Mouse (Mus musculus) small intestine, adult 2 months (tissue): Measurements from ENCODE around the gene Armcx1. TPM values are rescaled to one million over a fixed set of nuclear protein-coding genes. Genes with fewer than 3 reads are reported as not detected.

Experiments
- H3K27ac ChIP-seq: fragments of 200-500 bp; 2 replicates; pipeline ENCODE4 v1.5.1; 2012; ENCODE audit warnings: low read depth, low read length, control low read depth, inconsistent platforms; ENCODE audit not compliant: insufficient read depth
- H3K27me3 ChIP-seq: fragments of 200-500 bp; 2 replicates; pipeline ENCODE4 v1.6.1; 2012; ENCODE audit warnings: mild to moderate bottlenecking, moderate library complexity, low read length, inconsistent platforms; ENCODE audit not compliant: control insufficient read depth, insufficient read depth
- H3K36me3 ChIP-seq: fragments of 200-500 bp; 2 replicates; pipeline ENCODE4 v1.6.1; 2012; ENCODE audit warnings: mild to moderate bottlenecking, low read length, control low read depth, inconsistent platforms; ENCODE audit not compliant: control insufficient read depth, insufficient read depth
- H3K4me1 ChIP-seq: fragments of 200-500 bp; 2 replicates; pipeline ENCODE4 v1.6.1; 2012; ENCODE audit warnings: low read length, inconsistent platforms, mixed read lengths; ENCODE audit not compliant: control insufficient read depth, insufficient read depth, insufficient read length
- H3K4me3 ChIP-seq: fragments of 200-500 bp; 2 replicates; pipeline ENCODE4 v1.5.1; 2012; ENCODE audit warnings: low read depth, mild to moderate bottlenecking, control low read depth, inconsistent platforms, low read length, moderate library complexity
- CTCF ChIP-seq: fragments of 200-500 bp; IDR thresholded peaks from 2 replicates; pipeline ENCODE4 v1.5.1; 2012; ENCODE audit warnings: low read depth, mild to moderate bottlenecking, control low read depth, inconsistent platforms, low read length, moderate library complexity, mixed read lengths; ENCODE audit not compliant: insufficient replicate concordance, insufficient read length; ENCODE audit errors: extremely low read depth
- POLR2A ChIP-seq: fragments of 200-500 bp; IDR thresholded peaks from 2 replicates; pipeline ENCODE4 v1.6.1; 2012; ENCODE audit warnings: low read depth, mild to moderate bottlenecking, control low read depth, inconsistent platforms, low read length, moderate library complexity
- WGBS: fragments of 180-500 bp; shearing (Covaris S2); methylation state at CpG from one replicate; pipeline ENCODE4 v1.1.7; 2018; 5-methylcytosine and 5-hydroxymethylcytosine counted together
- polyA plus RNA-seq: library from polyadenylated mRNA; depleted of rRNA; stranded (reverse); fragments of >200 nt; gene quantifications from 2 replicates; pipeline ENCODE4 v1.2.3, GENCODE M21; 2012

Gene Armcx1
- polyA plus RNA-seq, 1 experiment = 0.44 TPM

GRCm38 (mm10) chrX:134739160-134739559 is 21.4 kb downstream of the Armcx1 start:
- Histone ChIP-seq H3K36me3 (no peaks in the 10 kb centered on the region), H3K27ac (no peak overlapping the region), H3K4me1 (no peaks in the 10 kb centered on the region), H3K27me3 (no peaks in the 10 kb centered on the region), H3K4me3 (no peak overlapping the region)
- WGBS = 57% methylated on average over 4 of the region's 4 CpGs
- no peak for TF ChIP-seq CTCF
- no peak for TF ChIP-seq POLR2A

GRCm38 (mm10) chrX:134741862-134742261 is 24.1 kb downstream of the Armcx1 start:
- H3K36me3 ChIP-seq = no peaks in the 10 kb centered on the region
- WGBS = 56% methylated on average over 5 of the region's 5 CpGs
- H3K27ac ChIP-seq = no peak overlapping the region
- H3K27me3 ChIP-seq = no peaks in the 10 kb centered on the region
- no peak for TF ChIP-seq CTCF
- no peak for TF ChIP-seq POLR2A
- no peaks in the 10 kb centered on the region for H3K4me1 ChIP-seq
- H3K4me3 ChIP-seq = no peak overlapping the region

- no peaks in the 10 kb centered on the region for H3K36me3 ChIP-seq
- no peak overlapping the region for H3K27ac ChIP-seq
- H3K4me3 ChIP-seq = no peak overlapping the region
- TF ChIP-seq POLR2A (no peak), CTCF (peak; percentile 41; the same call in 1 of the 2 replicates)
- WGBS = 26% methylated on average over 5 of the region's 5 CpGs
- no peaks in the 10 kb centered on the region for H3K4me1 ChIP-seq
- H3K27me3 ChIP-seq = no peaks in the 10 kb centered on the region
These were observed 28.7 kb downstream of the Armcx1 start for GRCm38 (mm10) chrX:134746459-134746858.

GRCm38 (mm10) chrX:134750764-134751592 is 33.2 kb downstream of the Armcx1 start, which contains the start of gene Armcx6:
Armcx6 (minus strand) TSS chrX:134751417.
- 11% methylated on average over 36 of the region's 36 CpGs for WGBS
- no peaks in the 10 kb centered on the region for H3K4me1 ChIP-seq
- H3K4me3 ChIP-seq = peak within 1 kb of the TSS; percentile 67
- H3K27me3 ChIP-seq = no peaks in the 10 kb centered on the region
- no peaks in the 10 kb centered on the region for H3K36me3 ChIP-seq
- no peak within 1 kb of the TSS for H3K27ac ChIP-seq
- TF ChIP-seq CTCF (no peak), POLR2A (no peak)

- H3K36me3 ChIP-seq = no peaks in the 10 kb centered on the region
- no peaks in the 10 kb centered on the region for H3K4me1 ChIP-seq
- no peak for TF ChIP-seq POLR2A
- TF ChIP-seq CTCF = no peak
- no peak overlapping the region for H3K4me3 ChIP-seq
- no peaks in the 10 kb centered on the region for H3K27me3 ChIP-seq
- H3K27ac ChIP-seq = no peak overlapping the region
- 53% methylated on average over 2 of the region's 2 CpGs for WGBS
These were observed 34.1 kb downstream of the Armcx1 start for GRCm38 (mm10) chrX:134751910-134752309.

GRCm38 (mm10) chrX:134752584-134752983 is 34.8 kb downstream of the Armcx1 start:
- 43% methylated on average over 4 of the region's 4 CpGs for WGBS

More at GRCm38 (mm10) chrX:134752584-134752983, 34.8 kb downstream of the Armcx1 start:
- no peaks in the 10 kb centered on the region for H3K27me3 ChIP-seq
- H3K4me3 ChIP-seq = no peak overlapping the region
- TF ChIP-seq CTCF (no peak), POLR2A (no peak)
- no peaks in the 10 kb centered on the region for H3K4me1 ChIP-seq
- H3K36me3 ChIP-seq = no peaks in the 10 kb centered on the region
- H3K27ac ChIP-seq = no peak overlapping the region
